Mouse (Mus musculus) olfactory bulb, adult 2 months (tissue): ENCODE measurements around the gene Tceanc2. TPM values are rescaled to one million over a fixed set of nuclear protein-coding genes. Genes with fewer than 3 reads are reported as not detected.
"Not testable (repeated sequence)": the region's sequence is repeated elsewhere in the genome, so short reads cannot be mapped to it uniquely, and the experiment has no call there.

Experiments
- H3K27ac ChIP-seq: fragments of 200-500 bp; 2 replicates; pipeline ENCODE4 v1.5.1; 2012; ENCODE audit warnings: low read depth, low read length; ENCODE audit not compliant: insufficient read depth
- H3K4me1 ChIP-seq: fragments of 200-500 bp; 2 replicates; pipeline ENCODE4 v1.6.1; 2012; ENCODE audit warnings: low read length; ENCODE audit not compliant: control insufficient read depth, insufficient read depth
- H3K4me3 ChIP-seq: fragments of 200-500 bp; 2 replicates; pipeline ENCODE4 v1.5.1; 2012; ENCODE audit warnings: mild to moderate bottlenecking, low read depth, low read length, moderate library complexity; ENCODE audit not compliant: insufficient read depth
- CTCF ChIP-seq: fragments of 200-500 bp; IDR thresholded peaks from 2 replicates; pipeline ENCODE4 v1.5.1; 2012; ENCODE audit warnings: low read depth, mild to moderate bottlenecking, low read length, moderate library complexity; ENCODE audit not compliant: insufficient read depth
- POLR2A ChIP-seq: fragments of 200-500 bp; IDR thresholded peaks from 2 replicates; pipeline ENCODE4 v1.6.1; 2012; ENCODE audit warnings: mild to moderate bottlenecking, low read depth, low read length, moderate library complexity; ENCODE audit not compliant: insufficient read depth
- WGBS: fragments of 180-500 bp; shearing (Covaris S2); methylation state at CpG from one replicate; pipeline ENCODE4 v1.1.7; 2018; 5-methylcytosine and 5-hydroxymethylcytosine counted together
- polyA plus RNA-seq: library from polyadenylated mRNA; stranded (reverse); fragments of >200 nt; gene quantifications from 2 replicates; pipeline ENCODE4 v1.2.4, GENCODE M21; 2012; ENCODE audit warnings: low replicate concordance; ENCODE audit not compliant: missing spikeins, insufficient read depth, insufficient read length

The Tceanc2 gene
- polyA plus RNA-seq, 1 experiment = not detected

- WGBS = 76% methylated on average over 7 of the region's 7 CpGs
- no peak for TF ChIP-seq CTCF
- TF ChIP-seq POLR2A = no peak
- no peak overlapping the region for H3K27ac ChIP-seq
These were observed 54.5 kb downstream of the Tceanc2 start for GRCm38 (mm10) chr4:107124376-107124775.

DNA sequence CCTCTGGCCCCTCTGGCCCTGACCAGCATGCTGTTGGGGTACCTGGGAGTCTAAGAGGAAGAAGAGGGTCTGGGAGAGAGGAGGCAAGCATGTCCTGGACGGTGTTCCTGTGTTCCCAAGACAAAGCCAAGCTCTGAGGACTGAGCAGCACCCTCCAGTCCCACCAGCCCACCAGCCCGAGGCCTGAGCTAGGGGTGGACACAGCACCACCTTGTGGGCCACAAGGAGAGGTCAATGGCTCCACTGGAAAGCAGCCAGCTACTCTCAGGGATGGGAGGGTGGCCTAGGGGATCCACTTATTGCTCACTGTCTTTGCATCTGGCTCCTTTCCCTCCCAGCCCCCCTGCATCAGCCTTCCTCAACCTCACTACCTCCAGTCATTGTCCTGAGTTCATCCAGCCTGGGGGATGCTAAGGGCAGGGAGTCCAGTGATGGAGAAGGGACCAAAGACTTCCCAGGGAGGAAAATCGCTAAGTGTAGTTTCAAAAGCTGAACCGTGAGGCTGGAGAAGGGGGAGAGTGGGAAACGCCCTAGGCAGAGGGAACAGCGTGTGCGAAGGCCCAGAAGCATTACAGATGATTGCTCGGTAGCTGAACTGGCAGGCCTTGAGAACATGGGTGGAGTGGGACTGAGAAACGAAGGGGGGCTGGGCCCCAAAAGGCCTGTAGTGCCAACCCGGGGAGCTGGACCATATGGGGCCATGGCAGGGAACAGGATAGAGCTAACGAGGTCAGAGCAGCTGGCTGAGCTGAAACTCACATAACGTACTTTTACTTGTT, 57.6 kb downstream of the Tceanc2 start:
- Histone ChIP-seq H3K4me1 (no peaks in the 10 kb centered on the region), H3K27ac (no peak overlapping the region), H3K4me3 (no peak overlapping the region)
- WGBS = 77% methylated on average over 12 of the region's 12 CpGs
- no peak for TF ChIP-seq POLR2A
- TF ChIP-seq CTCF = no peak

More at GRCm38 (mm10) chr4:107124376-107124775, 54.5 kb downstream of the Tceanc2 start:
- Histone ChIP-seq H3K4me3 (no peak overlapping the region), H3K4me1 (peaks cover 6% of the 10 kb centered on the region; the same call in 1 of the 2 replicates)

DNA sequence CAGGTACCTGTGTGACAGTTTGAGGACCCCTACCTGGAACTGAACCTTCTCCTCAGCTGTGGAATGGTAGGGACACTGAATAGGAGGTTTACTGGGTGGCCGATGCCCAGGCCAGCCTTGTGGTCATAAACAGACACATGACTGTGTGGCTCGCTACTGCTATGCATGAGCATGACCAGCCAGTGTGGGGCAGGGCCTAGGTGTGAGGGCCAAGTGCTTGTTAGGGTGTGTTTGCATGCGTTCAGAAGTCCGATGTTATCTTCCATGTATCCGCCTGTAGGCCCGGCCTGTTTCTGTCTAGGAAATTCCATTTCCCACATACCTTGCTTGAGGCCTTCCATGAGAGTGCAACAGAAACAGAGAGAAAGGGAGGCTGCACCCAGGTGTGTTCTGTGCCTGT, 58.2 kb downstream of the Tceanc2 start:
- no peak overlapping the region for H3K4me3 ChIP-seq
- WGBS = 95% methylated on average over 6 of the region's 6 CpGs
- no peak for TF ChIP-seq CTCF
- no peak for TF ChIP-seq POLR2A
- no peaks in the 10 kb centered on the region for H3K4me1 ChIP-seq
- no peak overlapping the region for H3K27ac ChIP-seq

- TF ChIP-seq CTCF (no peak), POLR2A (no peak)
- H3K27ac ChIP-seq = no peak overlapping the region
- H3K4me1 ChIP-seq = no peaks in the 10 kb centered on the region
- no peak overlapping the region for H3K4me3 ChIP-seq
- 64% methylated on average over 4 of the region's 4 CpGs for WGBS
These were observed 59.9 kb downstream of the Tceanc2 start for GRCm38 (mm10) chr4:107119056-107119455.

- H3K4me3 ChIP-seq = no peak overlapping the region
- TF ChIP-seq CTCF = no peak
- no peak for TF ChIP-seq POLR2A
- H3K27ac ChIP-seq = no peak overlapping the region
- no peaks in the 10 kb centered on the region for H3K4me1 ChIP-seq
- 95% methylated on average over 2 of the region's 2 CpGs for whole genome bisulfite sequencing
These were observed 61.1 kb downstream of the Tceanc2 start for GRCm38 (mm10) chr4:107117741-107118385.

- Histone ChIP-seq H3K4me3 (no peak overlapping the region), H3K4me1 (no peaks in the 10 kb centered on the region), H3K27ac (no peak overlapping the region)
- no peak for TF ChIP-seq POLR2A
- TF ChIP-seq CTCF = no peak
- WGBS = 84% methylated on average over 8 of the region's 8 CpGs
These were observed 64.6 kb downstream of the Tceanc2 start for GRCm38 (mm10) chr4:107114278-107114677.

- not testable (repeated sequence) for H3K4me3 ChIP-seq, H3K27ac ChIP-seq
- peaks cover 14% of the 10 kb centered on the region for H3K4me1 ChIP-seq
- 95% methylated on average over 6 of the region's 6 CpGs for WGBS
These were observed 69.7 kb downstream of the Tceanc2 start for GRCm38 (mm10) chr4:107109181-107109580.

DNA sequence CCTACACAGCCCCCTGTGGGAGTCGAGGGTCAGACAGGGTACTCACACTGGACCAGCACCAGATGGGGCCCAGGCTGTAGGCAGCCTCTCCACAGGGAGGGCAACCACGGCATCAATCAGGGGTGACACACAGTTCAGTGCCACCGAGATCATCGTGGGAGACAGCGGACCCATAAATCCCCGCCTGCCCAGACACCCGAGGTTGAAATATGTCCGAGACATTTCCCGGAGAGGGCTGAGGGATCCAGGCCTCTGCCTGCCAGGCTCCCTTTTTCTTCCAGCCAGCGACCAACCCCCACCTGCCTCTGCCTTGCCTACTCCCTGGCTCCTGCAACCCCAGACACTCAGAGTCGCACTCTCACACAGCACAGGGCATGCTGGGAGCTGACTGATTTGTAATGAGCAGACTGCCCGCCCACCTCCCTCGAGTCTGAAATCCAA, 70.6 kb downstream of the Tceanc2 start:
- TF ChIP-seq POLR2A (no peak), CTCF (no peak)
- WGBS = 43% methylated on average over 13 of the region's 13 CpGs
- peaks cover 14% of the 10 kb centered on the region for H3K4me1 ChIP-seq
- no peak overlapping the region for H3K27ac ChIP-seq
- no peak overlapping the region for H3K4me3 ChIP-seq

DNA sequence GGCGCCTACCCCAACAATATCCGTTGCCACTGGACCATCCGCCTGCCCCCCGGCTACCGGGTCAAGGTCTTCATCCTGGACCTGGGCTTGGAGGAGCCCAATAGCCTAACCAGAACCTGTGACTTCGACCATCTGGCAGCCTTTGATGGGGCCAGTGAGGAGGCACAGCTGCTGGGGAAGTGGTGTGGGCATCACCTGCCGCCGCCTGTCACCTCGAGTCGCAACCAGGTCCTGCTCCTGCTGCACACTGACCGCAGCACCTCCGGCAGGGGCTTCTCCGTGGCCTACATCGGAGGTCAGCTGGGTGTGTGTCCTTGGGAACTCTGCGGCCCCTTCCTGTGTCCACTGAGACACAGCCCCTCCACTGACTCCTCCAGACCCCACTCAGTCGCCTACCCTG, 72.1 kb downstream of the Tceanc2 start:
- Histone ChIP-seq H3K4me3 (no peak overlapping the region), H3K27ac (no peak overlapping the region), H3K4me1 (peaks cover 14% of the 10 kb centered on the region)
- TF ChIP-seq CTCF (no peak), POLR2A (no peak)
- WGBS = 95% methylated on average over 16 of the region's 16 CpGs

GRCm38 (mm10) chr4:107102220-107102619, 76.7 kb downstream of the Tceanc2 start:
- H3K4me3 ChIP-seq = no peak overlapping the region
- TF ChIP-seq CTCF = no peak
- no peak for TF ChIP-seq POLR2A
- no peak overlapping the region for H3K27ac ChIP-seq
- WGBS = 88% methylated on average over 8 of the region's 8 CpGs
- 0 out of 2 replicates have a peak, but pooled peaks cover 5% of the 10 kb centered on the region for H3K4me1 ChIP-seq
